Mouse (Mus musculus) adrenal gland, postnatal 36 days (tissue): ENCODE data around the gene Gm28230. TPM values are rescaled to one million over a fixed set of nuclear protein-coding genes. Genes with fewer than 3 reads are reported as not detected.

Source experiments
- DNase-seq, 2 experiments: peaks; one replicate each; pipeline ENCODE4 v3.0.0; 2021; ENCODE audit warnings: mixed read lengths in 1 of 2
- total RNA-seq, 2 experiments: library from RNA; stranded (reverse); gene quantifications; 2 replicates each; pipeline ENCODE4 v1.2.3; 2021

Gene Gm28230
- total RNA-seq, 2 experiments from 2014 or later = 1.6 to 2.0 TPM

DNA sequence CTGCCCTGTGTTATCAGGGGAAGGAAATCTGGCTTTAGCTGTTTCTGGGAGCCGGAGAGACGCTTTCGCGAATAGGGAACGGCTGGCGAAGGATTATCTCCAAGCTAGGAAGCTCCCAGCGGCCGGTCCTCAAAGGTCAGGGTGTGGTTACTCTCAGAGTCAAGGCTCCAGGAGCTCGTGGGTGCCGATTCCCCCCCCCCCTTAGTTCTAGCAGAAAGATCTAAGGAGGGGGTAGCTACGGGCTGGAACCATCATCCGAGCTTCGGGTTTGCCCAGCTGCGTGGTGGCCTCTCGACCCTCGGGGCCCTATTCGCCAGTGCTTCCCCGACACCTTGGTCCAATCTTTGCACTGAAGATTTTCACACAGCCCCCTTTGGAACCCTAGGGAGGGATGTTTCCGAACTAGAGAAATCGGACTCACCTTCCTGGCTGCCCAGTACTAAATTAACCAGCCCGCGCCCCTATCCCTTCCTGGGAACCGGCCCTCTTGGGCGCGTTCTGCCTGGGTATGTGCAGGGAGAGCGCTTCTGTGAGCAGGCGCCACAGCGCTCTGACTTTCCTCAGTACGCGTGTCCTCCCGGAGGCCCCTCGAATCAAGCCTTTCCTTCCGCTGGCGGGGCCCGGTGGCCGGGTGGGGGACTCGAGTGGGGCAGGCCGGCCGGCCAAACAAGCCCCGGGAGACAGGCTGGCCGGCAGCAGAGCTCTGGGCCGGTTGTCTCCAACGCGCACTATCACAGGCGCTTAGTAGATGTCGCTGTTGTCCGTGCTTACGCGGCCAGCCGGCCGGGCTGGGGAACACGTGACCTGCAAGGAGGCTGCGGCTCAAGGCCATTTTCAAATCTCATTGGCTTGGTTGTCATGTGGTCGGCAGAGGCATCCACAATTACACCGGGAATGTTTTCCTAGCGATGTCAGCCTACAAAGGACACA, 35.2 kb upstream of the Gm28230 start, which contains the start of gene Hoxd10:
TSS of gene Hoxd10 (plus strand) at position 903 of the 930 bp plus-strand sequence.
- DNase-seq = peak; percentile 77 to 79

DNA sequence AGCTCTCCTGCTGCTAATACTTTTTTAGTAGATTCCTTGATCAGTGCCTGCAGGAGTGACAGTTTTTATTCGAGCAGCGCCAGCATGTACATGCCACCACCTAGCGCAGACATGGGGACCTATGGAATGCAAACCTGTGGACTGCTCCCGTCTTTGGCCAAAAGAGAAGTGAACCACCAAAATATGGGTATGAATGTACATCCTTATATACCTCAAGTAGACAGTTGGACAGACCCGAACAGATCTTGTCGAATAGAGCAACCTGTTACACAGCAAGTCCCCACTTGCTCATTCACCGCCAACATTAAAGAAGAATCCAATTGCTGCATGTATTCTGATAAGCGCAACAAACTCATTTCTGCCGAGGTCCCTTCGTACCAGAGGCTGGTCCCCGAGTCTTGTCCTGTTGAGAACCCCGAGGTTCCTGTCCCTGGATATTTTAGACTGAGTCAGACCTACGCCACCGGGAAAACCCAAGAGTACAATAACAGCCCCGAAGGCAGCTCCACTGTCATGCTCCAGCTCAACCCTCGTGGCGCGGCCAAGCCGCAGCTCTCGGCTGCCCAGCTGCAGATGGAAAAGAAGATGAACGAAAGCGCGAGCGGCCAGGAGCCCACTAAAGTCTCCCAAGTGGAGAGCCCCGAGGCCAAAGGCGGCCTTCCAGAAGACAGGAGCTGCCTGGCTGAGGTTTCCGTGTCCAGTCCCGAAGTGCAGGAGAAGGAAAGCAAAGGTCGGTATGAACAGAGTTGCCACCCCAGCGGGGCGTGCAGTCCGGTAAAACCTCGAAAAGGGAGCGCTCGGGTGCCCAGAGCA, 34.3 kb upstream of the Gm28230 start:
- DNase-seq = no peak

DNA sequence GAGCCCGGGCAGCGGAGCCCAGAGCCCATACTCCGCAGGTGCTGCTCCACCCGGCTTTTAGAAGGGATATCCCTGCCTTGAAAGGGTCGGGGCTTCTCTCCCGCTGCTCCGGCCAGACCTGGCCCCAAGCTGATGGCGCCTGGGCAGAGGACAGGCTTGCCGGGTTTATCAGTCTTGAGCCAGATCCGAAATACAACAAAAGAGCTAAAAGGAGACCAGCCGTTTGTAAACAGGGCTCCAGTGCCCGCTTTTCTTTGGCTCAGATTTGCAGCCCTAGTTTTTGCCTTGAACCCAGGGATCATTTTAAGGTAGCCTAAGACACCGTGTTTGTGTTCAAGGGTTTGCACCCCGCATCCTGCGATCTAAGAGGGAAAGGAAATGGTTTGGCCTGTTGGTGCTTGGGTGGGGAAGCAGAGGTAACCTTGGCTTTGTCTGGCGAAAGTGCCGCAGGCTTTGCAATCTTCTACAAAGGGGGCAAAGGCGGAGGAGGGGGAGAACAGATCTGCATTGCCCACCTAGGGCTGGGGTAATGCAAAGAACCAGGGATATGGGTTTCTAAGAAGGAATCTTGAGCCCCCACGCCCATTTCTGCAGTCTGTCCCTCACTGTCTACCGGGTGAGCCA, 33.6 kb upstream of the Gm28230 start:
- no peak for DNase-seq

DNA sequence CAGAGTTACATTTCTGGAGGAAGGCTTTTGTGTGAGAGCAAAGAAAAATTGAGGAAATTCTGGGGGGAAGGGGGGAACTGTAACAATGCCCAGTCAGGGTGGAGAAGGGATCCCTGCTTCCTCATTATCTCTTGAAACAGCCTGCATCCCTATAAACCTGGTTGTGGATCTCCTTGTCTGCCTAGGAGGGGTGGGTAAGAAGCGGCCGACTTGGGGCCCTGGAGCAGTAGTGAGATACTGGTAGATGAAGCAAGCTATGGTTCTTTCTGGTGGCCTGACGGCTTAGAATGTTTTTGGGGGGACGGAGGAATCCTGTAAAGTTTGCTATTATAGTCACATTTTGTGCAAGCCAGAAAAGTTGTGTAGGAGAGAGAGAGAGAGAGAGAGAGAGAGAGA, 33.1 kb upstream of the Gm28230 start:
- DNase-seq = no peak

DNA sequence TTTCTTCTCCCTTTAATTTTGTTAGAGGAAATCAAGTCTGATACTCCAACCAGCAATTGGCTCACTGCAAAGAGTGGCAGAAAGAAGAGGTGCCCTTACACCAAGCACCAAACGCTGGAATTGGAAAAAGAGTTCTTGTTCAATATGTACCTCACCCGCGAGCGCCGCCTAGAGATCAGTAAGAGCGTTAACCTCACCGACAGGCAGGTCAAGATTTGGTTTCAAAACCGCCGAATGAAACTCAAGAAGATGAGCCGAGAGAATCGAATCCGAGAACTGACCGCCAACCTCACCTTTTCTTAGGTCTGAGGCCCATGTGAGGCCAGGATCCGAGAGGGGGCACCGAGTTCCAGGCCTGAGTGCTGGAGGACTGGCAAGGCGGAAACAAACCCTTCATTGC, 32.5 kb upstream of the Gm28230 start:
- no peak for DNase-seq

DNA sequence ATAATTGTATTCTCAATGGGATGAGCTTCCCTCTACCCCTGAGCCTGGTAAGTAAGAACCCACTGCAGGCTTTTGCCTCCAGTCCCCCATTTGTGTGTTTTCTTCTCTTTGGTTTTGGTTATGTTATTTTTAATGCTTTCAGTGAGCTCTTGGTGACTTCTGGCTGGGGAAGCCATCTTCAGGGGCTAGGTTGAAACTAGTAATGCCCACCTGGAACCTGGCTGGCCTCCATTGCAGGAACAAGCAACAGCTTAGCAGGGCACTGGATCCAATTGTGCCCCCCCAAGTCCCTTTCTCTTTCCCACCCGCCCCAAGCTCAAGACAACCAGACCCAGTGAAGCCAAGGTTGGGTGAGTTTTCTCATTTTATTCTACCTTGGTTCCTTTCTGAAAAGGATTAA, 31.1 kb upstream of the Gm28230 start:
- no peak for DNase-seq

DNA sequence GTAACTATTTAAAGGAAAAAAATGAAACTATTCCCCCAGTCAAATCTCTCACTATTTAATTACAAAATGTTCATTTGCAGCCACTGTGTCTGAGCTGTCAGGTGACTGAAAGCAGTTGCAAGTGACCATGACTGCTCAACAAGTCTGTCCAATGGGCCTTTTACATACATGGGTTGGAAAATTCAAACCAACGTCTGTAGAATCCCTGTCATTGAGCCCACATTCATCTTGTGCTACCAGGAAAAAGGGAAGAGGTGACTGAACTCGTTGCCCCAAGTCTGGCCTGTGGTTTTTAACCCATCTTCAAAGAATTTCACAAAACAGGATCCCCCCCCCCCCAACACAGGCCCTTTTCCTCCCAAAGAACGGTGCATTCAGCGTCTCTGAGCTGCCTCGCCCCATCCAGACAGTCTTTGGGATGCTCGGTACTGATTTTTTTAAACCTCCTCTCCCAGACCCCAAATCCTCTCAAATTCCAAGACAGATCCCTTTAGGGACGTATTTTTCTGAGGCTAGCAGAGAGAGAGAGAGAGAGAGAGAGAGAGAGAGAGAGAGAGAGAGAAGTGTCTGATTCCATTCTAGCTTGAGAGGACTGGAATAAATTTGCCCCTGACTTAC, 30.6 kb upstream of the Gm28230 start:
- DNase-seq = no peak

DNA sequence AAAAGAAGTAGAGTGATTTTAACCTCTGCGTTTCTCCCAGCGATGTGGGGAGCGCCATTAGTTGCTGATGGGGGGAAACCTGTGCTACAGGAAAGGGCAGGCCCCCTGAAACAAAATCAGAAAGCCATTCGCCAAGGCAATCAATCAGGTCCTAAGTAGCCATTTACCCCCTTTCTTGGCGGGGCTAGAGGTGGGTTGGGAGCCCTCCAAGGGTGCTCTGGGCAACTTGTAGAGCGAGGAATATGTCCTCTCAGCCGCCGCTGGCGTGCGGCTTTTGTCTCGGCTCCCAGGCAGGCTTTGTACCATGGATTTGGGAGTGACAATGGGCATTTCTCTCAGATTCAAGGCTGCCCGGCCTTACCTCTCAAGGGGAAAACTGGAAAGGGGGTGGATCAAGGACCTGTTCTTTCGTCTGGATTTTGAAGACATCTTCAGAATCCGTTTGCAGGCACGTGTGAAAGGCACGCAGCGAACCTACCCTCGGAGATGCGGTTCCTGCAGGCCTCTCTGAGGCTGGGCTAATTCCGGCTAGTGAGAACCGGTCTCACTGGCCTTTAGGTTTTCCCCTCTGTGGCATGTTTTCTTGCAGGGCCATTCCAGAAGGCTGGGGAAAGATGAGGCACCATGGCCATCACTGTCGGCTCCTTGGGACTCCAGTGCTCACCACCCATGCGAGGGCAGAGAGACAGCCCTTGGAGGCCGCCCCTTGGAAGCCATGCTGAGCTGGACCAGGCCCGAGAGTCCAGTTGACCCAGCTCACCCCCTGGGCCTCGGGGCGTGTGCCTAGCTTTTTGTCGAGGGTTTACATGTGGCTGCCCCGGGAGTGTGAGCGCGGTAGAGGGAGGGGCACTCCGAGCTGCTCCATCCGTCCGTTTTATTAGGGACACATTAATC, 29.8 kb upstream of the Gm28230 start:
- no peak for DNase-seq

DNA sequence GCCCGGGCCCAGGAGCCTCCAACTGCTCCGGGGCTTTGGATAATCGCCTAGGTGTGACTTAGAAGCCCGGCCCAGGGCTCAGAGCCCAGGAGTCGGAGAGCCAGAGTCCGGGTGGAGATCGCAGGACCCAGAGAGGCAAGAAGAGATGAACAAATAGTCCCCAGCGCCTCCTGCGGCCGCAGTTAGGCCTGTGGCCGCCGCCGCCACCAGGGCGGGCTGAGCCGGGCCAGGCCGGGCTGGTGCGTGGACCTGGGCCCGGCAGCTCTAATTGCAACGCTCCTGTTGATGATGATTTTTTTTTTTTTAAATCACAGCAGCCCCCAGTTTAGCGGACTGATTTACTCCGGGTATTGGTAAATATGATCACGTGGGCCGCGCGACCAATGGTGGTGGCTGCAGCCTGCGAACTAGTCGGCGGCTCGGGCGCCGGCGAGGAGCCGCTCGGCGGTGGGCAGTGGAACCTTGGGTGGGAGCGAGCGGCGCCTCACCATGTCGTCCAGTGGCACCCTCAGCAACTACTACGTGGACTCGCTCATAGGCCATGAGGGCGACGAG, 28.9 kb upstream of the Gm28230 start, which contains the start of gene Hoxd9:
TSS of gene Hoxd9 (plus strand) at position 161 of the 555 bp plus-strand sequence.
- peak; percentile 81 to 84 for DNase-seq

DNA sequence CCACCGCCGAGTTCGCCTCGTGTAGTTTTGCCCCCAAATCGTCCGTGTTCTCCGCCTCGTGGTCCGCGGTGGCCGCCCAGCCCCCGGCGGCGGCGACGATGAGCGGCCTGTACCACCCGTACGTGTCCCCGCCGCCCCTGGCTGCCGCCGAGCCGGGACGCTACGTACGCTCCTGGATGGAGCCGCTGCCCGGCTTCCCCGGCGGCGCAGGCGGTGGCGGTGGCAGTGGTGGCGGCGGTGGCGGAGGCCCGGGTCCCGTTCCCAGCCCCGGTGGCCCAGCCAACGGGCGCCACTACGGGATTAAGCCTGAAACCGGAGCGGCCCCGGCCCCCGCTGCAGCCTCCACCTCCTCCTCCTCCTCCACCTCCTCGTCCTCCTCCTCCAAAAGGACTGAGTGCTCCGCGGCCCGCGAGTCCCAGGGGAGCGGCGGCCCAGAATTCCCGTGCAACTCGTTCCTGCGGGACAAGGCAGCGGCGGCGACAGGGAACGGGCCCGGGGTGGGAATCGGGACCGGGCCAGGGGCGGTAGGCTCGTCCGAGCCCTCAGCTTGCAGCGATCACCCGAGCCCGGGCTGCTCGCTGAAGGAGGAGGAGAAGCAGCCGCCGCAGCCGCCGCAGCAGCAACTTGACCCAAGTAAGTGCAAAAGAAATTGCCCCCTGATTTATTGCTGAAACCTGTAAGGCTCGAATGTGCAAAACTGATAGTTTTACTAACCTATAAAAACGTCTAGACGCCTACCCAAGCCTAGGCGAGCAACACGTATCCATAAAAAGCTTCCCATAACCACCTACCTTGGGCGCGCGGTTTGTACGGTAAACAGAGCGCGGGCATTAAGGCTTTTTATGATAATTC, 28.1 kb upstream of the Gm28230 start:
- peak; percentile 51 to 64 for DNase-seq

DNA sequence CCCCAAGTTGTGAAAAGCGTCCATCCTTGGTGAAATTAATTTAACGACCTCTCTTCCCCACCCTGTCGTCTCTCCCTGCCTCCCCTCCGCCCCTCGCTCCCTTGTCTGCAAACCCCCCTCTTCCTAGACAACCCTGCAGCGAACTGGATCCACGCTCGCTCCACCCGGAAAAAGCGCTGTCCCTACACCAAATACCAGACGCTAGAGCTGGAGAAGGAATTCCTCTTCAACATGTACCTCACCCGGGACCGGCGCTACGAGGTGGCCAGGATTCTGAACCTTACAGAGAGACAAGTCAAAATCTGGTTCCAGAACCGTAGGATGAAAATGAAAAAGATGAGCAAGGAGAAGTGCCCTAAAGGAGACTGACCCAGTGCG, 27.5 kb upstream of the Gm28230 start:
- DNase-seq = peak in 1 of 2 experiments; percentile 35

DNA sequence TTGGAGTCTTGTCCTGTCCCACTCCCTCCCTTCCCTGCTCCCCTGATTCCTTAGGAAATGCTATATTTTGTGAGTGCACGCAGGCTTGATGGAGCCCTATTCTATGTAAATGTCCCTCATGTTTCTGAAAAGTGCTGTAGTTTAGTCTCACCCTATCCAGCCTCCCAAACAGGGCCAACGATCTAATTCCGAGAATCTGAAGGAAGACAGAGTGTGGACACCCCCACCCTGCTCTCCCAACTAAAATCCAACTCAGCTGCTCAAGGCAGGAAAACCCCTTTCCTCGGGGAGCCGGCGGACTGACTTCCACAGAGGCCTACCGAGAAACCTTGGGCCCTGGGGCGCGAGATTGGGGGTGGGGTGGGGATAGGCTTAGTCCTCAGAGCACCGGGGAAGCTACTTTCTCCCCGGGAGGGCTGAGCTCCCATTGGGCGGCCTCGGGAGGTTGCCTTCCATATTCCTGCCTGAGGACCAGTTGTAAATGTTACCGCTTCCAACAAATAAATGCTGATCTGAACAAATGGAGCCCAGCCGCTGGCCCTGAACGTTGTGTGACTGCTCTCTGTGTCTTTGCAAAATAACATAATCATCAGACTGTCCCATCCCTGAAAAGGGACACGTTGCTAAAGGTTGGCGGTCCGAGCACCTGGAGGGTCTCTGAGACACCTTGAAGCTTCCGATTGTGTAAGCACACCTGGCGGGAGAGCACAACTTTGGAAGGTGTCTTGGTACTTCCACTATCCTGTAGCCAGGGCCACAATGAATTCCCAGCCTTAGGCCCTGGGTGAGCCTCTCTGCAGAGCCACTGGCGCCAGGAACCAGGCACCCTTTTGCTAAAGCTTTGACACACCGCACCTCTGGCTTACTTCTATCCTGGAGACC, 26.6 kb upstream of the Gm28230 start:
- no peak for DNase-seq

DNA sequence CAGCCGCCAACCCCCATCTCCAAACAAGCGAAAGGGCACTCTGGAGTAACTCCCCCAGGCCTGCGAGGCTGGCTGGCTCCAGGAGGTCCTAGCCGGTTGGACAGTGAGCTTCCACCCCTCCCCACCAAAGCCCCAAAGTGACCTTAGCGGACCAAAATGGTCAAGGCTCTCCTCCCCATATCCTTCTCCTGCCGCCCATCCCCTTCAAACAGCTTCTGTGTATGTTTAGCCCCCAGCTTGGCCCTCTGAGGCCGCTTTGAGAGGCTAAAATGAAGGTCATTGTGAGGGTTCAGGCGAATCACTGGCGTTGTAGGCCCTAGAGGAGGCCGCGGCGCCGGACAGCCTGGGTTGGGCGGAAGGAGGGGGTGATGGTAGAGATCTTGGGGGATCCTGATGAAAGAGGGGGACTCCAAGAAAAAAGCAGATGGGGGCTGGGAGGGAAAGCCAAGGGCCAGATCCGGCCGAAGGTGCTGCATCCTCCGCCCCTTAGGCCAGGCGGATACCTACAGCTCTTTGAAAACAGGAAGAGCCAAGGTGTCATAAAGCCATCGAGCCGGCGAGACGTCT, 25.9 kb upstream of the Gm28230 start:
- no peak for DNase-seq

DNA sequence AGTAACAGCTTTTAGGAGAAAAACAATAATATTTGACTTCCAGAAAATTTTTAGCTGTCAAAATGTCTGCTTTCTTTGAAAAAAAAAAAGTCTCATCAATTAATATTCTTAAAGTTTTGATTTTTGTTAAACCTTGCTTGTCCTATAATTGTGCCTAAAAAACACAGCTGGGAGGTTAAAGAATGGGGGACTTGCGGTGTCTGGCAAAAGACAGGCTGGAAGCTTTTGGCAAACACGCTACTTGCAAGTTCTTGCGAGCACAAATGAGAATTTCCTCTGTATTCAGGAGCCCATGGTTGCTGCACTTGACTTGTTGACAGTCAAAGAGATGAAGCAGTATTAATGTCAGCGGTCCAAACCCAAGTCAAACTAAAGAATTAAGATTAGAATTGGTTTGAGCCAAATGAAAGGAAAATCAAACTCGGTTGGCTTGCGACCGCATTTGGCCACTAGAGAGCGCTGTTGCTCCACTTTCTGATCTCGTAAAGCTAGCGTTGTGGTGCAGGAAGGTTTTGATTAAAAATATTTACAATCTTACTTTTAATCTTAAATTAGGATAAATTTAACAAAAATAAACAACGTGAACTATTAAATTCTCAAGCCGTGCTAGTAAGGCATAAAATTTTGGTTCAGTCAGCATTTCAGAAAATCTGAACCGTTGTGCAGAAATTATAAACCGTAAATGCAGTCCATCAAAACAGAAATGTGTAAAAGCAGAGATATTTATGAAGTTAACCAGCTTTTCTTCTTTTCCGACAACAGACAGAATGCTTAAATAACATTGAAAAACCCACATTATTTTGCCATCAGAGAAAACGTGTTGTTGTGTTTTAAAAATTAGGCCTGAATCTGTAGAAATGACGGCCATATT, 24.3 kb upstream of the Gm28230 start:
- DNase-seq = peak; percentile 79 to 84

DNA sequence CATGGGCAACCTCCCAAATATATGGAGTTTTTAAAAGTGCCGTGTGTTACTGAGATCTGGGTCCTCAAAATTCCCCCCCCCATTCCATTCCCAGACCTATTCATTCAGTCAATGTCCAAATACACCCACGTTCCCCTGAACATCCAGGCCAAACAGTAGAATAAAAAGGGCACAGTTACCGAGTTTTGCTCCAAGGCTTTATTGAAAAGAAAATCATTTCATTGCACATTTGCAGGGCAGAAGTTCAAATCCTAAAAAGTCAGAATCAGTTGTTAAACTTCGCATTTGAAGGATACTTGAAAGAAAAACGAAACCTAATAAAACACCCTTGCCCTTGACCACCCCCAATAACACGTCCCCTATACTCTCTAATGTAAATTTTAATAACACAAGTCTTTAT, 23.7 kb upstream of the Gm28230 start:
- DNase-seq = no peak

DNA sequence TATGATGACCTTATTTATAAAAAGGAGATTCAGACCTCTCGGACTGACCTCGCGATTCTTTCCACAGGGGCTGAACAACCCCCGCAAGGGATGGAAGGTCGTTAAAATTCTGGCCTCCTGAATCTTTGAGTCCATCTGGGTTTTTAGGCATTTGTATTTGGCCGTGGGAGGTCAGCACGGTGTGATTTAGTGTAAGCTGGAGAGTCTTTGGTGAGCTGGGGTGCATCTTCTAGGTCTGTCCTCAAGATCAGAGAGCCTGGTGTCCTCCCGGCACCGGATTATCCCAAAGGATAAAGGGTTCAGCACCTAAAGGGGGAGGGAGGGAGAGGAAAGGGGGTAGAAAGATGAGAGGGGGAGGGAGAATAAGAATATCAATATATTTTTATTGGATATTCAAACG, 23.2 kb upstream of the Gm28230 start:
- DNase-seq = no peak

DNA sequence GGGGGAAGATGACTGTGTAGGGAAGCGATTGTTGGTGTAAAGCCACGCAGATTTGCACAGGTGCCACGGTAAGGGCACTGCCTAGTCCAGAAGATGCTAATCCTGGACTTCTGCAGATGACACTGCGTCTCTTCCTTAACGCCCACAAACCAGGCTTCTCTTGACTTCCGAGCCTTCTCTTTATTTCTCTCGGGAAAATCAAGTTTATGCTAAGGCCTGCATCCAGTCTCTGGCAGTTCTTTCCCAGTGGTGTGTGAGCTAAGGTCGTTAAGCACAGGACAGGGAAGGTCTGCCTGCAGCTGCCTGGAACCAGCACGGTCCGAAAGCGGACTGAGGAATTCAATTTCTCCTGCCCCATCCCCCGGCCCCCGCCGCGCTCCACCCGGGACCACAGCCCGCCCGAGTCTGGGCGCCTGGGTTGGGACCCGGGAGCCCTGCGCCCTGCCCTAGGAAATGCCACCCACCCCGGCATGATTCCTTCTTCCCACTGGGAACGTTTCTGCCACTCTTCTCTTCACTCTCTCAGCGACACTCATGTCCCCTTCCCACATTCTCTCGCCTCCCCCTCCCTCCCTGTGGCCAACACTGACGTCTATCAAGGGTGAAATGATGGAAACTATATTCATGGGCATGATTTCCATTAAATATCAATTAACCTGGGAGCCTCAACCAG, 22.7 kb upstream of the Gm28230 start:
- DNase-seq = no peak
